Mouse (Mus musculus) midbrain, postnatal 0 days (tissue): ENCODE data around the gene Tiam1. TPM values are rescaled to one million over a fixed set of nuclear protein-coding genes. Genes with fewer than 3 reads are reported as not detected.

Experiments used
- ATAC-seq: fragments of 200-750 bp; cut with Nextera tagmentation; 2 replicates; pipeline ENCODE4 v1.8.0; 2017; ENCODE audit warnings: moderate number of reproducible peaks, mild to moderate bottlenecking, moderate TSS enrichment, moderate library complexity; ENCODE audit not compliant: low FRiP score
- DNase-seq: peaks from one replicate; pipeline ENCODE4 v3.0.0-alpha.2; 2015; ENCODE audit warnings: low spot score
- H3K27ac ChIP-seq: fragments of 300-500 bp; sonication (generic); 2 replicates; pipeline ENCODE4 v1.5.1; 2014; ENCODE audit warnings: low read depth, mild to moderate bottlenecking, low read length, mixed read lengths
- H3K27me3 ChIP-seq: fragments of 300-500 bp; sonication (generic); 2 replicates; pipeline ENCODE4 v1.6.1; 2014; ENCODE audit warnings: low read length, control low read depth, mixed read lengths; ENCODE audit not compliant: insufficient read depth
- H3K36me3 ChIP-seq: fragments of 300-500 bp; sonication (generic); 2 replicates; pipeline ENCODE4 v1.6.1; 2014; ENCODE audit warnings: low read length, control low read depth, mixed read lengths; ENCODE audit not compliant: insufficient read depth
- H3K4me1 ChIP-seq: fragments of 300-500 bp; sonication (generic); 2 replicates; pipeline ENCODE4 v1.6.1; 2014; ENCODE audit warnings: mild to moderate bottlenecking, control low read depth, antibody characterized with exemption, low read length, mixed read lengths; ENCODE audit not compliant: insufficient read depth
- H3K4me2 ChIP-seq: fragments of 300-500 bp; sonication (generic); 2 replicates; pipeline ENCODE4 v1.6.1; 2014; ENCODE audit warnings: low read depth, mild to moderate bottlenecking, low read length, mixed read lengths; ENCODE audit not compliant: poor library complexity, severe bottlenecking
- H3K4me3 ChIP-seq: fragments of 300-500 bp; sonication (generic); 2 replicates; pipeline ENCODE4 v1.5.1; 2014; ENCODE audit warnings: low read depth, mild to moderate bottlenecking, low read length, moderate library complexity
- H3K9ac ChIP-seq: fragments of 300-500 bp; sonication (generic); replicated peaks from 2 replicates; pipeline ENCODE4 v1.6.1; 2014; ENCODE audit warnings: mild to moderate bottlenecking, low read length, moderate library complexity, mixed read lengths; ENCODE audit not compliant: poor library complexity, severe bottlenecking
- H3K9me3 ChIP-seq: fragments of 300-500 bp; sonication (generic); 2 replicates; pipeline ENCODE4 v1.6.1; 2016; ENCODE audit warnings: low read length, control low read depth
- CTCF ChIP-seq: IDR thresholded peaks from 2 replicates; pipeline ENCODE4 v1.5.1; 2016; ENCODE audit warnings: antibody characterized with exemption, mild to moderate bottlenecking
- WGBS: fragments of 180-500 bp; shearing (Covaris S2); extraction: QIAGEN DNeasy Blood & Tissue Kit; methylation state at CpG from one replicate; pipeline ENCODE4 v1.1.7; 2014; 5-methylcytosine and 5-hydroxymethylcytosine counted together
- polyA plus RNA-seq: library from polyadenylated mRNA; unstranded; fragments of >200 nt; fragmentation: Nextera tagmentation; extraction: Ambion mirVana; gene quantifications from 2 replicates; pipeline ENCODE4 v1.2.1, GENCODE M21; 2015
- total RNA-seq: library from RNA; depleted of rRNA; stranded (reverse); fragments of >200 nt; gene quantifications from 2 replicates; pipeline ENCODE4 v1.2.3, GENCODE M21; 2014

The Tiam1 gene
- total and polyA plus RNA-seq, 2 experiments from 2014 or later: 17.6 to 26.9 TPM

- peak; percentile 87 for TF ChIP-seq CTCF
- ATAC-seq: no peak
- Histone ChIP-seq H3K4me3 (no peak overlapping the region), H3K27ac (no peak overlapping the region), H3K9ac (no peak overlapping the region), H3K4me1 (no peaks in the 10 kb centered on the region), H3K4me2 (0 out of 2 replicates have a peak overlapping the region, but pooled peaks have one; percentile 12), H3K36me3 (no peaks in the 10 kb centered on the region), H3K27me3 (no peaks in the 10 kb centered on the region; the same call in 1 of the 2 replicates), H3K9me3 (peaks cover 12% of the 10 kb centered on the region; the same call in 1 of the 2 replicates)
- peak; percentile 75 for DNase-seq
- 6% methylated on average over 8 of the region's 8 CpGs for WGBS
These were observed 378.1 kb downstream of the Tiam1 start for GRCm38 (mm10) chr16:89765470-89765869.

GRCm38 (mm10) chr16:89763812-89764211, 379.8 kb downstream of the Tiam1 start:
- WGBS: 76% methylated on average over 2 of the region's 2 CpGs
- H3K9me3 ChIP-seq: 0 out of 2 replicates have a peak, but pooled peaks cover under 1% of the 10 kb centered on the region
- no peak overlapping the region for H3K4me2 ChIP-seq
- H3K9ac ChIP-seq: no peak overlapping the region
- DNase-seq (no peak), ATAC-seq (no peak)
- H3K4me1 ChIP-seq: no peaks in the 10 kb centered on the region
- H3K36me3 ChIP-seq: no peaks in the 10 kb centered on the region
- no peak for TF ChIP-seq CTCF
- no peak overlapping the region for H3K27ac ChIP-seq
- H3K27me3 ChIP-seq: no peaks in the 10 kb centered on the region; the same call in 1 of the 2 replicates
- H3K4me3 ChIP-seq: no peak overlapping the region

GRCm38 (mm10) chr16:89762523-89762922, 381.0 kb downstream of the Tiam1 start:
- H3K4me2 ChIP-seq: no peak overlapping the region
- WGBS: 81% methylated on average over 10 of the region's 10 CpGs
- no peak for ATAC-seq
- H3K27ac ChIP-seq: no peak overlapping the region
- no peak overlapping the region for H3K4me3 ChIP-seq
- TF ChIP-seq CTCF: no peak
- H3K36me3 ChIP-seq: no peaks in the 10 kb centered on the region
- H3K9me3 ChIP-seq: no peaks in the 10 kb centered on the region
- H3K27me3 ChIP-seq: no peaks in the 10 kb centered on the region; the same call in 1 of the 2 replicates
- H3K4me1 ChIP-seq: no peaks in the 10 kb centered on the region
- H3K9ac ChIP-seq: no peak overlapping the region
- no peak for DNase-seq

GRCm38 (mm10) chr16:89762096-89762495, 381.5 kb downstream of the Tiam1 start:
- Histone ChIP-seq H3K4me1 (no peaks in the 10 kb centered on the region), H3K9ac (no peak overlapping the region), H3K4me2 (no peak overlapping the region), H3K9me3 (no peaks in the 10 kb centered on the region), H3K36me3 (no peaks in the 10 kb centered on the region), H3K27me3 (no peaks in the 10 kb centered on the region; the same call in 1 of the 2 replicates), H3K27ac (no peak overlapping the region), H3K4me3 (no peak overlapping the region)
- ATAC-seq (no peak), DNase-seq (peak; percentile 28)
- WGBS: 64% methylated on average over 8 of the region's 8 CpGs
- TF ChIP-seq CTCF: no peak

GRCm38 (mm10) chr16:89757384-89757783, 386.2 kb downstream of the Tiam1 start:
- no peak overlapping the region for H3K4me2 ChIP-seq
- H3K9ac ChIP-seq: no peak overlapping the region
- no peak for TF ChIP-seq CTCF
- DNase-seq: peak; percentile 58
- WGBS: 27% methylated on average over 5 of the region's 5 CpGs
- no peaks in the 10 kb centered on the region for H3K9me3 ChIP-seq
- H3K4me1 ChIP-seq: no peaks in the 10 kb centered on the region
- H3K27me3 ChIP-seq: no peaks in the 10 kb centered on the region
- ATAC-seq: no peak
- no peaks in the 10 kb centered on the region for H3K36me3 ChIP-seq
- H3K4me3 ChIP-seq: no peak overlapping the region
- no peak overlapping the region for H3K27ac ChIP-seq

GRCm38 (mm10) chr16:89754709-89755108, 388.9 kb downstream of the Tiam1 start:
- 30% methylated on average over 3 of the region's 3 CpGs for WGBS
- Histone ChIP-seq H3K27me3 (no peaks in the 10 kb centered on the region), H3K27ac (no peak overlapping the region), H3K4me3 (no peak overlapping the region), H3K4me2 (no peak overlapping the region), H3K9me3 (no peaks in the 10 kb centered on the region), H3K36me3 (no peaks in the 10 kb centered on the region), H3K9ac (no peak overlapping the region), H3K4me1 (no peaks in the 10 kb centered on the region)
- no peak for ATAC-seq
- TF ChIP-seq CTCF: no peak
- DNase-seq: no peak
